Mouse (Mus musculus) stomach, embryonic 14.5 days (tissue): Measurements from ENCODE around the gene Prph. TPM values are rescaled to one million over a fixed set of nuclear protein-coding genes. Genes with fewer than 3 reads are reported as not detected.

Experiments
- ATAC-seq: fragments of 200-750 bp; cut with Nextera tagmentation; 2 replicates; pipeline ENCODE4 v1.8.0; 2017; ENCODE audit warnings: low read depth, moderate TSS enrichment; ENCODE audit not compliant: insufficient number of reproducible peaks, insufficient read depth, low FRiP score
- H3K27ac ChIP-seq: fragments of 300-500 bp; sonication (generic); 2 replicates; pipeline ENCODE4 v1.5.1; 2014; ENCODE audit warnings: mild to moderate bottlenecking, low read length, moderate library complexity, mixed read lengths
- H3K27me3 ChIP-seq: fragments of 300-500 bp; sonication (generic); 2 replicates; pipeline ENCODE4 v1.6.1; 2014; ENCODE audit warnings: low read length, control low read depth, mixed read lengths; ENCODE audit not compliant: control insufficient read depth, insufficient read depth
- H3K36me3 ChIP-seq: fragments of 300-500 bp; sonication (generic); 2 replicates; pipeline ENCODE4 v1.6.1; 2014; ENCODE audit warnings: mild to moderate bottlenecking, control low read depth, low read length, moderate library complexity, mixed read lengths; ENCODE audit not compliant: control insufficient read depth, insufficient read depth
- H3K4me1 ChIP-seq: fragments of 300-500 bp; sonication (generic); 2 replicates; pipeline ENCODE4 v1.6.1; 2014; ENCODE audit warnings: low read length, control low read depth, mixed read lengths; ENCODE audit not compliant: control insufficient read depth, insufficient read depth
- H3K4me2 ChIP-seq: fragments of 300-500 bp; sonication (generic); replicated peaks from 2 replicates; pipeline ENCODE4 v1.6.1; 2014; ENCODE audit warnings: low read depth, low read length, control low read depth
- H3K4me3 ChIP-seq: fragments of 300-500 bp; sonication (generic); 2 replicates; pipeline ENCODE4 v1.5.1; 2014; ENCODE audit warnings: low read depth, low read length, control low read depth
- H3K9ac ChIP-seq: fragments of 300-500 bp; sonication (generic); replicated peaks from 2 replicates; pipeline ENCODE4 v1.6.1; 2014; ENCODE audit warnings: low read depth, mild to moderate bottlenecking, control low read depth, low read length, moderate library complexity, mixed read lengths
- H3K9me3 ChIP-seq: fragments of 300-500 bp; sonication (generic); 2 replicates; pipeline ENCODE4 v1.6.1; 2016; ENCODE audit warnings: low read depth, low read length, control low read depth; ENCODE audit not compliant: control insufficient read depth
- WGBS: fragments of 180-500 bp; shearing (Covaris S2); extraction: QIAGEN DNeasy Blood & Tissue Kit; methylation state at CpG from one replicate; pipeline ENCODE4 v1.1.7; 2014; 5-methylcytosine and 5-hydroxymethylcytosine counted together
- polyA plus RNA-seq: library from polyadenylated mRNA; unstranded; fragments of >200 nt; fragmentation: Nextera tagmentation; extraction: Ambion mirVana; gene quantifications from 2 replicates; pipeline ENCODE4 v1.2.1, GENCODE M21; 2014

Prph gene
- polyA plus RNA-seq, 1 experiment from 2014 or later = 31.1 TPM

DNA sequence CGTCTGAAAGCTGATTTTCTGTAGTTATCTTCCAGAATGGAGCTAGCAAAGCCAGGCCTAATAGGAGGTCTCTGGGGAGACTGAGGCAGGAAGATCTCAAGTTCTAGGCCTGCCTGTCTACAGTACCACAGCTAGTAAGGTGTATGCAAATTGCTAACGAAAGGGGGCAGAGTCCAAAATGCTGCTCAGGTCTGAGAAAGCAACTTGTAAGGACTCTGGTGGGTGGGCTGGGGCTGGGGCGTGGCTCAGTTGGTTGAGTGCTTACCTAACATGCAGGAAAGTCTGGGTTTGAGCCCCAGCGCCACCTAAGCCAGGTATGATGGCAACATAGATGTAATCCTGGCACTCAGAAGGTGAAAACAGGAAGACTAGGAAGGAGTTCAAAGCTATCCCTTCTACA, 34.8 kb upstream of the Prph start:
- Histone ChIP-seq H3K27ac (no peak overlapping the region), H3K9me3 (no peaks in the 10 kb centered on the region), H3K4me2 (no peak overlapping the region), H3K4me3 (no peak overlapping the region), H3K4me1 (no peaks in the 10 kb centered on the region), H3K9ac (no peak overlapping the region), H3K27me3 (no peaks in the 10 kb centered on the region), H3K36me3 (no peaks in the 10 kb centered on the region)
- WGBS = 92% methylated on average over 4 of the region's 4 CpGs
- ATAC-seq = no peak

GRCm38 (mm10) chr15:99021255-99021654, 33.7 kb upstream of the Prph start:
- Histone ChIP-seq H3K4me3 (no peak overlapping the region), H3K27ac (no peak overlapping the region), H3K9me3 (no peaks in the 10 kb centered on the region), H3K4me1 (no peaks in the 10 kb centered on the region), H3K27me3 (no peaks in the 10 kb centered on the region), H3K36me3 (no peaks in the 10 kb centered on the region), H3K4me2 (no peak overlapping the region), H3K9ac (no peak overlapping the region)
- no peak for ATAC-seq
- WGBS = 95% methylated on average over 7 of the region's 7 CpGs

DNA sequence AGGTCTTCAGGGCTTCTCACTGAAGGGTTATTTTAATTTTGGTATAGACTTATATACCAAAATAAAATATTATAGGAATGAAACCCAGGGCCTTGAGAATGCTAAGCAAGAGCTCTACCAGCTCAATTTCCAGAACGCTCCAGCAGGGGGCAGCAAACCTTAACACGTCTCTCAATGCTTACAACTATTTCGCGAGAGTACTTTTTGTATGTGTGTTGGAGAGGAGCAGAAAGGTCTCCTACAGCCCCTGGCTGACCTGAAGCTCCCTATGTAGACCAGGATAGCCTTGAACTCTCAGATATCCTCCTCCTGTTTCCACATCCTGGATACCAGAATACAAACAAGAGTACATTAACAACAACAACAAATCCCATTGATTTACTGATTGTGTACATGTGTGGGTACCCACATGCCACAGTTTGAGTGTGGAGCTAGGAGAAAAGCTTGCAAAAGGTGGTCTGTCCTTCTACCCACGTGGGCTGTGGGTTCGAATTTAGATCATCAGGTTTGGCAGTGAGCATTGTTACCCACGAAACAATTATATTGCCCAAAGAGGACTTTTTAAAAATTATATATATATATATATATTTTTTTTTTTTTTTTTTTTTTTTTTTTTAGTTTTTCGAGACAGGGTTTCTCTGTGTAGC, 30.2 kb upstream of the Prph start:
- no peak for ATAC-seq
- H3K36me3 ChIP-seq = no peaks in the 10 kb centered on the region
- H3K9me3 ChIP-seq = no peaks in the 10 kb centered on the region
- WGBS = 18% methylated on average over 7 of the region's 8 CpGs
- H3K27me3 ChIP-seq = no peaks in the 10 kb centered on the region
- H3K4me2 ChIP-seq = no peak overlapping the region
- H3K4me3 ChIP-seq = no peak overlapping the region
- 0 out of 2 replicates have a peak, but pooled peaks cover 4% of the 10 kb centered on the region for H3K4me1 ChIP-seq
- no peak overlapping the region for H3K9ac ChIP-seq
- H3K27ac ChIP-seq = no peak overlapping the region

- ATAC-seq = no peak
- WGBS = 74% methylated on average over 13 of the region's 13 CpGs
Observed at GRCm38 (mm10) chr15:99025414-99025813, 29.6 kb upstream of the Prph start.

DNA sequence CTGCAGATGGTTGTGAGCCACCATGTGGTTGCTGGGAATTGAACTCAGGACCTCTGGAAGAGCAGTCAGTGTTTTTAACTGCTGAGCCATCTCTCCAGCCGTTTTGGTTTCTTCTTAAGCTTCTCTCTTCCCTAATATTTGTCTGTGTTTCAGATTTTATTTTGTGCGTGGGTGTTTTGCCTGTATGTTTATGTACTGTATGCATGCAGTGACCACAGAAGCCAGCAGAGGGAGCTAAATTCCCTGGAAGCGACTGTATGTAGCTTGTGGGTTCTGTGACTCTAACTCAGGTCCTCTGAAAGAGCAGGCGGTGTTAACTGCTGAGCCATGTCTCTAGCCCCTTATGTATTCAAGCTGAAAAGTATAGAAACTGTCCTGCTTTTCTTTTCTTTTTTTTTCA, 28.7 kb upstream of the Prph start:
- Histone ChIP-seq H3K4me2 (no peak overlapping the region), H3K4me3 (no peak overlapping the region), H3K27me3 (no peaks in the 10 kb centered on the region), H3K27ac (no peak overlapping the region), H3K36me3 (no peaks in the 10 kb centered on the region), H3K9ac (no peak overlapping the region), H3K9me3 (no peaks in the 10 kb centered on the region), H3K4me1 (peaks cover 7% of the 10 kb centered on the region; the same call in 1 of the 2 replicates)
- WGBS = 58% methylated on average over 4 of the region's 4 CpGs
- no peak for ATAC-seq

More at GRCm38 (mm10) chr15:99025414-99025813, 29.6 kb upstream of the Prph start:
- Histone ChIP-seq H3K4me1 (0 out of 2 replicates have a peak, but pooled peaks cover 4% of the 10 kb centered on the region), H3K27ac (no peak overlapping the region), H3K36me3 (no peaks in the 10 kb centered on the region), H3K9ac (no peak overlapping the region), H3K27me3 (no peaks in the 10 kb centered on the region), H3K4me2 (no peak overlapping the region), H3K9me3 (no peaks in the 10 kb centered on the region), H3K4me3 (no peak overlapping the region)

DNA sequence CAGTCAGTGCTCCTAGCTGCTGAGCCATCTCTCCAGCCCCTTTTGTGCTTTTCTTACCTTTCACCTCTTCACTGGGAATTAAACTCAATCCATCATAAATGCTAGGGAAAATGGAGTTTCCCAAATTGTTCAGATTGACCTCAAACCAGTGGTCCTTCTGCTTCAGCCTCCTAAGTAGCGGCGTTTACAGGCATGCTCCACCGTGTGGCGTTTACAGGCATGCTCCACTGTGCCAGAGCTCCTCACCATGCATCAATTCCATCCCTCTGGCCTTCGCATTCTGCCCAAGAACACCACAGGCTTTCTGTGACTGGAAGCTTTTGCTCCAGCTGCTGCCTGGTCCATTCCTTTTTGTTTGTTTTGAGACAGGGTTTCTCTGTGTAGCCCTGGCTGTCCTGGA, 27.9 kb upstream of the Prph start:
- H3K4me1 ChIP-seq = peaks cover 12% of the 10 kb centered on the region
- no peak for ATAC-seq
- no peak overlapping the region for H3K27ac ChIP-seq
- no peak overlapping the region for H3K9ac ChIP-seq
- H3K9me3 ChIP-seq = no peaks in the 10 kb centered on the region
- no peak overlapping the region for H3K4me2 ChIP-seq
- H3K4me3 ChIP-seq = no peak overlapping the region
- 68% methylated on average over 5 of the region's 5 CpGs for WGBS
- H3K36me3 ChIP-seq = no peaks in the 10 kb centered on the region
- H3K27me3 ChIP-seq = no peaks in the 10 kb centered on the region

- peaks cover 3% of the 10 kb centered on the region; the same call in 1 of the 2 replicates for H3K36me3 ChIP-seq
- H3K4me3 ChIP-seq = peak overlapping the region; percentile 56
- H3K4me1 ChIP-seq = peaks cover 23% of the 10 kb centered on the region
- ATAC-seq = no peak
- WGBS = 5% methylated on average over 9 of the region's 10 CpGs
- H3K27me3 ChIP-seq = no peaks in the 10 kb centered on the region
- H3K9me3 ChIP-seq = no peaks in the 10 kb centered on the region
- H3K9ac ChIP-seq = peak overlapping the region; percentile 74; the same call in 1 of the 2 replicates
- H3K27ac ChIP-seq = peak overlapping the region; percentile 85
- peak overlapping the region; percentile 69 for H3K4me2 ChIP-seq
Observed at GRCm38 (mm10) chr15:99028874-99029458, 26.0 kb upstream of the Prph start.

- Histone ChIP-seq H3K4me2 (peak within 1 kb of the TSS; percentile 69), H3K9me3 (no peaks in the 10 kb centered on the region), H3K36me3 (peaks cover 8% of the 10 kb centered on the region), H3K4me1 (peaks cover 23% of the 10 kb centered on the region), H3K27ac (peak within 1 kb of the TSS; percentile 85), H3K4me3 (peak within 1 kb of the TSS; percentile 56), H3K9ac (peak within 1 kb of the TSS; percentile 74), H3K27me3 (no peaks in the 10 kb centered on the region)
- under 1% methylated on average over 52 of the region's 52 CpGs for WGBS
- ATAC-seq = peak; percentile 95
Observed at GRCm38 (mm10) chr15:99029619-99030584, 25.1 kb upstream of the Prph start, which contains the start of gene Tuba1c. Tuba1c (plus strand) TSS chr15:99029891.
